Mouse (Mus musculus) hindbrain, postnatal 0 days (tissue): ENCODE data around the gene Slc38a4. TPM values are rescaled to one million over a fixed set of nuclear protein-coding genes. Genes with fewer than 3 reads are reported as not detected.
A peak's percentile ranks its signal among the peaks of the same experiment; 100 is the strongest.

ENCODE experiments used
- ATAC-seq: fragments of 200-750 bp; cut with Nextera tagmentation; 2 replicates; pipeline ENCODE4 v1.8.0; 2017; ENCODE audit warnings: mild to moderate bottlenecking, moderate TSS enrichment, moderate library complexity
- DNase-seq: peaks from one replicate; pipeline ENCODE4 v3.0.0-alpha.2; 2015; ENCODE audit warnings: low spot score
- H3K27ac ChIP-seq: fragments of 300-500 bp; sonication (generic); 2 replicates; pipeline ENCODE4 v1.5.1; 2014; ENCODE audit warnings: mild to moderate bottlenecking
- H3K27me3 ChIP-seq: fragments of 300-500 bp; sonication (generic); 2 replicates; pipeline ENCODE4 v1.6.1; 2014; ENCODE audit warnings: low read length, mixed read lengths; ENCODE audit not compliant: insufficient read depth
- H3K36me3 ChIP-seq: fragments of 300-500 bp; sonication (generic); 2 replicates; pipeline ENCODE4 v1.6.1; 2014; ENCODE audit warnings: low read length, mixed read lengths; ENCODE audit not compliant: insufficient read depth
- H3K4me1 ChIP-seq: fragments of 300-500 bp; sonication (generic); 2 replicates; pipeline ENCODE4 v1.6.1; 2014; ENCODE audit warnings: antibody characterized with exemption, low read length, mixed read lengths; ENCODE audit not compliant: insufficient read depth
- H3K4me2 ChIP-seq: fragments of 300-500 bp; sonication (generic); 2 replicates; pipeline ENCODE4 v1.6.1; 2014; ENCODE audit warnings: low read depth, mild to moderate bottlenecking, low read length, moderate library complexity, mixed read lengths
- H3K4me3 ChIP-seq: fragments of 300-500 bp; sonication (generic); 2 replicates; pipeline ENCODE4 v1.5.1; 2014; ENCODE audit warnings: low read length
- H3K9ac ChIP-seq: fragments of 300-500 bp; sonication (generic); replicated peaks from 2 replicates; pipeline ENCODE4 v1.6.1; 2014; ENCODE audit warnings: mild to moderate bottlenecking, low read length, moderate library complexity, mixed read lengths
- H3K9me3 ChIP-seq: fragments of 300-500 bp; sonication (generic); 2 replicates; pipeline ENCODE4 v1.6.1; 2016; ENCODE audit warnings: low read length, mixed read lengths
- CTCF ChIP-seq: IDR thresholded peaks from 2 replicates; pipeline ENCODE4 v1.5.1; 2016; ENCODE audit warnings: antibody characterized with exemption, control low read depth, low read depth
- WGBS: fragments of 180-500 bp; shearing (Covaris S2); extraction: QIAGEN DNeasy Blood & Tissue Kit; methylation state at CpG from one replicate; pipeline ENCODE4 v1.1.7; 2014; 5-methylcytosine and 5-hydroxymethylcytosine counted together
- polyA plus RNA-seq: library from polyadenylated mRNA; unstranded; fragments of >200 nt; fragmentation: Nextera tagmentation; extraction: Ambion mirVana; gene quantifications from 2 replicates; pipeline ENCODE4 v1.2.1, GENCODE M21; 2015
- total RNA-seq: library from RNA; depleted of rRNA; stranded (reverse); fragments of >200 nt; gene quantifications from 2 replicates; pipeline ENCODE4 v1.2.3, GENCODE M21; 2014; rRNA removed

The Slc38a4 gene
- total and polyA plus RNA-seq, 2 experiments from 2014 or later = 3.1 to 3.5 TPM

DNA sequence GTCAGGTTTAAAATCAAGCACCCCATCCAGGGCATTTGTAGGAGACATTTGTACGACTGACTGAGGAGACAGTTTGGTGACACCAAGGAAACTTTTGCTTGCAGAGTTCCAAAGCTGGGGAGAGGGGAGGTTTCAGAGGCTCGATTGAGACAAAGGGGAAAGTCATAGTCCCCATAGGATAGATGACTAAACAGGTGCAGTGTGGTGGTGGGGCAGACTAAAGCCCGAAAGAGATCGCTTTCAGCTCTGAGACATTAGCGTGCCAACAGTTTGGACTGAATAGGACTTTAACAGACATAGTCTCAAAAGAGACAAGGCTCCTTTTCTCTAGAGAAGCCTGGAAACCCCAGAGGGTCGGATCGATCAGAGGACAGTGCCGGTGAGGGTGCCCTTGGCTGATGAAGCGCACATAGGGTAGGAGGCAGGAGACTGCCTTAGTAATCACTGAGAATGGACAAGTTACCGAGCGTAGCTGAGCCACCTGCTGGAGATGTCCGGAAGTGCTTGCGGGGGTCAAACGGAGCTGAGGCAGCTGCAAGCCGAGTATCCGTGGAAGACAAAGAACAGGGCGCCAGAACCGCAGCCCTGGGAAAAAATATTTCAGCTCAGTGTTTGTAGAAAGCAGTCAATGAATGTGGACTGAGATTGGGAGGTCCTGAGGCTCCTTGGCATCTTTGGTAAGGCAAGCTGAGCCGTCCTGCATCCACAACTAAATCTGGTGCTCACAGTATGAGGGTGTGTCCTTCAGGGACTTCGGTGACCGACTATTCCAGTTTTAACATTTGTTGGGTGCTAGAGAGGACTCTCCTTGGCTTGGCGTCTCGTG, 102.4 kb downstream of the Slc38a4 start:
- Histone ChIP-seq H3K27me3 (no peaks in the 10 kb centered on the region), H3K4me3 (peak overlapping the region; percentile 34), H3K4me1 (no peaks in the 10 kb centered on the region), H3K9ac (peak overlapping the region; percentile 56), H3K36me3 (no peaks in the 10 kb centered on the region), H3K4me2 (peak overlapping the region; percentile 58), H3K27ac (peak overlapping the region; percentile 76), H3K9me3 (no peaks in the 10 kb centered on the region)
- TF ChIP-seq CTCF = peak; percentile 90
- DNase-seq = peak; percentile 90
- peak; percentile 86 for ATAC-seq
- WGBS = 22% methylated on average over 23 of the region's 23 CpGs

- no peaks in the 10 kb centered on the region for H3K36me3 ChIP-seq
- no peak overlapping the region for H3K27ac ChIP-seq
- H3K9ac ChIP-seq = no peak overlapping the region
- H3K4me1 ChIP-seq = no peaks in the 10 kb centered on the region
- no peak overlapping the region for H3K4me2 ChIP-seq
- no peak for TF ChIP-seq CTCF
- no peak overlapping the region for H3K4me3 ChIP-seq
- WGBS = 65% methylated on average over 8 of the region's 8 CpGs
- no peaks in the 10 kb centered on the region for H3K9me3 ChIP-seq
- DNase-seq (no peak), ATAC-seq (no peak)
- H3K27me3 ChIP-seq = no peaks in the 10 kb centered on the region
Observed at GRCm38 (mm10) chr15:96952488-96952887, 103.3 kb downstream of the Slc38a4 start.

DNA sequence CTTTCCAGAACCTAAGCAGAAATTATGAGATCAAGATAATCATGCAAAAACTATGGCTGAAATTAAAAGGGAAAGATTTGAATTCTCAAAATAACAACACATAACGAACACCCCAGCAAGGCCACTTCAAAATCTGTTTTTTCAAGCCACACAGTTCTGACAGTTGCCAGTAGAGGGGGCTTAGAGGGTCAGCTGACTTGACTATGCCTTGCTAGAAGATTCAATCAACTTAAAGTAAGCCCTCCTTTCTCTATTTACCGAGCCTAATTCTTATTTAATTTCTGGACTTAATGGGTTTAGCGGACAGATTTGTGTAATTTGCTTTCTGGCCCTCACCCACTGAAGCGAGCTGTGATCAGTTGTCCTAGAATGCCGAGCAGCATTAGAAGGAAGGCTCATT, 104.0 kb downstream of the Slc38a4 start:
- peak; percentile 49 for DNase-seq

DNA sequence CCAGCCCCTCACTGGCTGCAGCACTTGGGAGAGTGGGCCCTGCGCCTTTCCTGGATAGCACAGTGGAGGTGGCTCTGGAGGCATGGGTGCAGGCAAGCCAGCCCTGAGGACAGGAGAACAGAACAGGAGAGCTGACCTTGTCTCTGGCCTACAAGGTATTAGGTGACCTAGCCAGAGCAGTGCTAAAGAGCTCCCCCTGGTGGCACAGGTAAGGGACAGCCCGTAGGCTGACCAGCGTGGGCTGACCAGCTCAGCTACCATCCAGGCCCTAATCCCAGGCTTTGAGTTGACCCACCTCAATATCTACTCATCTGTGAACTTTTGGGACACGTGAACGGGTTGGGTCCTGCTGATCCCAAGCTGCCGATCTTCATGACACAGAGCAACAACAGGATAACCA, 107.3 kb downstream of the Slc38a4 start:
- TF ChIP-seq CTCF = peak; percentile 55
- Histone ChIP-seq H3K4me1 (no peaks in the 10 kb centered on the region), H3K9me3 (no peaks in the 10 kb centered on the region), H3K27me3 (no peaks in the 10 kb centered on the region), H3K9ac (no peak overlapping the region), H3K36me3 (no peaks in the 10 kb centered on the region), H3K4me3 (no peak overlapping the region), H3K4me2 (no peak overlapping the region), H3K27ac (no peak overlapping the region)
- WGBS = 79% methylated on average over 6 of the region's 6 CpGs
- no peak for ATAC-seq
- no peak for DNase-seq

More for the DNA sequence above, 104.0 kb downstream of the Slc38a4 start:
- no peak for ATAC-seq
- TF ChIP-seq CTCF = peak; percentile 64
- H3K4me3 ChIP-seq = no peak overlapping the region
- no peak overlapping the region for H3K4me2 ChIP-seq
- H3K9ac ChIP-seq = no peak overlapping the region
- no peaks in the 10 kb centered on the region for H3K4me1 ChIP-seq
- no peaks in the 10 kb centered on the region for H3K9me3 ChIP-seq
- H3K27ac ChIP-seq = no peak overlapping the region
- H3K36me3 ChIP-seq = no peaks in the 10 kb centered on the region
- 49% methylated on average over 5 of the region's 5 CpGs for WGBS
- H3K27me3 ChIP-seq = no peaks in the 10 kb centered on the region

Other genes with a start within 250 kb of the Slc38a4 start
- gene Pced1b, start 191.2 kb upstream of the Slc38a4 start, total RNA-seq = 2.7 and 6.7 TPM in 2 replicates
- gene Pced1b, start 191.2 kb upstream of the Slc38a4 start, polyA plus RNA-seq = 4.7 and 5.0 TPM in 2 replicates
- gene Amigo2, start 191.3 kb upstream of the Slc38a4 start, total RNA-seq = 13.2 and 15.5 TPM in 2 replicates
- 10.4 and 10.5 TPM in 2 replicates for gene Amigo2, start 191.3 kb upstream of the Slc38a4 start, polyA plus RNA-seq